Mouse (Mus musculus): ENCODE measurements around the gene Ccng1. TPM values are rescaled to one million over a fixed set of nuclear protein-coding genes. Genes with fewer than 3 reads are reported as not detected.
"Not testable (repeated sequence)": the region's sequence is repeated elsewhere in the genome, so short reads cannot be mapped to it uniquely, and the experiment has no call there.

Ccng1 gene
- polyA plus RNA-seq, 1 experiment from 2014 or later = 76.3 TPM

GRCm38 (mm10) chr11:40753836-40754235, 1.3 kb downstream of the Ccng1 start:
- WGBS = 42% methylated on average over 6 of the region's 6 CpGs
- H3K4me1 ChIP-seq = peaks cover 10% of the 10 kb centered on the region; the same call in 1 of the 2 replicates
- peaks cover 26% of the 10 kb centered on the region for H3K36me3 ChIP-seq
- H3K27ac ChIP-seq = peak overlapping the region; percentile 96; the same call in 1 of the 2 replicates
- no peak for DNase-seq (ENCODE audit: low spot score)
- H3K4me3 ChIP-seq = peak overlapping the region; percentile 87
- H3K9me3 ChIP-seq = no peaks in the 10 kb centered on the region
- H3K27me3 ChIP-seq (ENCODE audit: insufficient read depth, poor library complexity, severe bottlenecking) = no peaks in the 10 kb centered on the region

DNA sequence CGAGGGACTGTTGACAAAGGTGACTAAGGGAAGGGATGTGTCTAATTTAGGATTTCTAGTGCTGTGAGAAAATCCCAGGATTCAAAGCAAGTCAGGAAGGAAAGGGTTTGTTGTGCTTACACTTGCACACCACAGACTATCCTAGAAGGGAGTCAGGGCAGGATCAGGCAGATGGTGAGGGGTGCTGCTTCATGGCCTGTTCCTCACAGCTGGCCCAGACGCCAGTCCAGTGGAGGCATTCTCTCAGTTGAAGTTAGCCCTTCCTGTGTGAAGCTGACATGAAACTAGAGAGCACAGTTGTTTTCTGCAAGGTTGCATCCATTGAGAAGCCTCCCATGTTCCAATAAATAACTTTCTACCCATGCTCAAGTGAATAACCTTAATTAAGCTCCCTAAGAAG, 7.4 kb downstream of the Ccng1 start:
- 48% methylated on average over 2 of the region's 2 CpGs for WGBS
- DNase-seq (ENCODE audit: low spot score) = no peak

GRCm38 (mm10) chr11:40746361-40746760, 8.8 kb downstream of the Ccng1 start:
- H3K4me3 ChIP-seq = no peak overlapping the region
- H3K4me1 ChIP-seq = no peaks in the 10 kb centered on the region
- no peak for DNase-seq (ENCODE audit: low spot score)
- 87% methylated on average over 12 of the region's 12 CpGs for whole genome bisulfite sequencing
- peaks cover 25% of the 10 kb centered on the region for H3K36me3 ChIP-seq
- H3K9me3 ChIP-seq = no peaks in the 10 kb centered on the region
- no peak overlapping the region for H3K27ac ChIP-seq
- no peaks in the 10 kb centered on the region for H3K27me3 ChIP-seq (ENCODE audit: insufficient read depth, poor library complexity, severe bottlenecking)

More for the DNA sequence above, 7.4 kb downstream of the Ccng1 start:
- Histone ChIP-seq H3K36me3 (peaks cover 26% of the 10 kb centered on the region), H3K9me3 (no peaks in the 10 kb centered on the region), H3K27ac (no peak overlapping the region), H3K27me3 (ENCODE audit: insufficient read depth, poor library complexity, severe bottlenecking) (no peaks in the 10 kb centered on the region), H3K4me3 (no peak overlapping the region), H3K4me1 (no peaks in the 10 kb centered on the region)

GRCm38 (mm10) chr11:40744348-40744747, 10.8 kb downstream of the Ccng1 start:
- H3K4me1 ChIP-seq = no peaks in the 10 kb centered on the region
- no peaks in the 10 kb centered on the region for H3K27me3 ChIP-seq (ENCODE audit: insufficient read depth, poor library complexity, severe bottlenecking)
- no peaks in the 10 kb centered on the region for H3K9me3 ChIP-seq
- H3K36me3 ChIP-seq = peaks cover 22% of the 10 kb centered on the region; the same call in 1 of the 2 replicates
- DNase-seq (ENCODE audit: low spot score) = no peak
- no peak overlapping the region for H3K4me3 ChIP-seq
- WGBS = 82% methylated on average over 3 of the region's 3 CpGs
- H3K27ac ChIP-seq = no peak overlapping the region

GRCm38 (mm10) chr11:40741605-40742262, 13.4 kb downstream of the Ccng1 start:
- WGBS = 90% methylated on average over 12 of the region's 12 CpGs
- Histone ChIP-seq H3K9me3 (no peaks in the 10 kb centered on the region), H3K27me3 (ENCODE audit: insufficient read depth, poor library complexity, severe bottlenecking) (no peaks in the 10 kb centered on the region), H3K36me3 (peaks cover 45% of the 10 kb centered on the region), H3K4me3 (no peak overlapping the region), H3K27ac (no peak overlapping the region), H3K4me1 (no peaks in the 10 kb centered on the region)
- no peak for DNase-seq (ENCODE audit: low spot score)

DNA sequence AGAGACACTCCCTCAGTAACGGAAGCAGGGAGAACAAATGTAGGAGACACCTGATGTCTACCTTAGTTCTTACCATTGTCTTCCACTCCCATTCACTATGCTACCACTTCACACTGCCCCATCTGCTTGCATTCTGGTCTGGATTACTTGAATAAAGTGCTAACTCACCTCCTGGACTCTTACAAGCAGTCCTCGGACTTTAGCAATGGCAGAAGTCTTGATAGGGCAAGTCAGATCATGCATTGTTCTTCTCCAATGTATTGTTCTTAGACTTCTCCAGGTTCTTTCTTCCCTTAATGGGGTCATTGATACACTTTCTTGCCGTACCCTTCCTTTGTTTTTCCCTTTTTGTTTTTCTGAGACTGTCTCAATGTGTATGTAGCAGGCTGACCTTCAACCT, 17.7 kb downstream of the Ccng1 start:
- H3K36me3 ChIP-seq = peaks cover 53% of the 10 kb centered on the region

GRCm38 (mm10) chr11:40734251-40734752, 20.8 kb downstream of the Ccng1 start:
- DNase-seq (ENCODE audit: low spot score) = no peak
- Histone ChIP-seq H3K27ac (peak overlapping the region; percentile 94), H3K4me3 (peak overlapping the region; percentile 77), H3K4me1 (peaks cover 16% of the 10 kb centered on the region), H3K9me3 (no peaks in the 10 kb centered on the region), H3K27me3 (ENCODE audit: insufficient read depth, poor library complexity, severe bottlenecking) (no peaks in the 10 kb centered on the region), H3K36me3 (peaks cover 33% of the 10 kb centered on the region)
- 5% methylated on average over 11 of the region's 11 CpGs for WGBS

More for the DNA sequence above, 17.7 kb downstream of the Ccng1 start:
- Histone ChIP-seq H3K27me3 (ENCODE audit: insufficient read depth, poor library complexity, severe bottlenecking) (no peaks in the 10 kb centered on the region), H3K4me3 (no peak overlapping the region), H3K4me1 (peaks cover 7% of the 10 kb centered on the region; the same call in 1 of the 2 replicates), H3K27ac (no peak overlapping the region), H3K9me3 (no peaks in the 10 kb centered on the region)
- 89% methylated on average over 3 of the region's 3 CpGs for WGBS
- DNase-seq (ENCODE audit: low spot score) = no peak

- peaks cover 16% of the 10 kb centered on the region for H3K4me1 ChIP-seq
- DNase-seq (ENCODE audit: low spot score) = peak; percentile 98
- H3K27ac ChIP-seq = peak within 1 kb of the TSS; percentile 94
- H3K36me3 ChIP-seq = peaks cover 35% of the 10 kb centered on the region
- under 1% methylated on average over 52 of the region's 52 CpGs for WGBS
- peak within 1 kb of the TSS; percentile 77 for H3K4me3 ChIP-seq
- H3K27me3 ChIP-seq (ENCODE audit: insufficient read depth, poor library complexity, severe bottlenecking) = no peaks in the 10 kb centered on the region
- H3K9me3 ChIP-seq = no peaks in the 10 kb centered on the region
These were observed 21.6 kb downstream of the Ccng1 start, which contains the start of the genes Hmmr and Nudcd2 for GRCm38 (mm10) chr11:40733339-40734174. Gene Hmmr (minus strand): TSS chr11:40733422. Gene Nudcd2 (plus strand): TSS chr11:40733667.

DNA sequence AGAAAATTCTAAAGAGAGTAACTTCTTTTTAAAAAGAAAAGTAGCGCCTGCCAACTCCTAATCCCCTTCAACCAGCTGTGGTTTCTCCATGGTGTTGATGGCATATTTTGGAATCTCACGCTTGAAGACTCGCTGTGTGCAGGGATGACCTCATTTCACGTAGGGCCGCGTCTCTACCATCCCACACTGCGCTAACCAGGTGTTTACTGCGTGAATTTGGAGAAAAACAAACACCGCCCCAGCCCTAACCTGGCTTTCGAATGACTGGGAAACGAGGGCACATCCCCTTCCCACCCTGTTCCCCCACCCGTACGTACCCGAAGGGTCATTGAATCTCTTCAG, 22.1 kb downstream of the Ccng1 start:
- Histone ChIP-seq H3K36me3 (peaks cover 36% of the 10 kb centered on the region), H3K4me1 (peaks cover 16% of the 10 kb centered on the region), H3K27me3 (ENCODE audit: insufficient read depth, poor library complexity, severe bottlenecking) (no peaks in the 10 kb centered on the region), H3K9me3 (no peaks in the 10 kb centered on the region), H3K4me3 (peak overlapping the region; percentile 77), H3K27ac (peak overlapping the region; percentile 88)
- WGBS = 1% methylated on average over 14 of the region's 14 CpGs
- DNase-seq (ENCODE audit: low spot score) = no peak

GRCm38 (mm10) chr11:40718324-40718723, 36.8 kb downstream of the Ccng1 start:
- H3K27ac ChIP-seq = no peak overlapping the region
- H3K9me3 ChIP-seq = no peaks in the 10 kb centered on the region
- H3K27me3 ChIP-seq (ENCODE audit: insufficient read depth, poor library complexity, severe bottlenecking) = no peaks in the 10 kb centered on the region
- H3K4me1 ChIP-seq = no peaks in the 10 kb centered on the region
- DNase-seq (ENCODE audit: low spot score) = no peak
- H3K4me3 ChIP-seq = no peak overlapping the region
- H3K36me3 ChIP-seq = peaks cover 95% of the 10 kb centered on the region

- no peak overlapping the region for H3K4me3 ChIP-seq
- H3K36me3 ChIP-seq = peaks cover 92% of the 10 kb centered on the region
- 93% methylated on average over 5 of the region's 5 CpGs for WGBS
- H3K27ac ChIP-seq = no peak overlapping the region
- H3K4me1 ChIP-seq = no peaks in the 10 kb centered on the region
- no peaks in the 10 kb centered on the region for H3K27me3 ChIP-seq (ENCODE audit: insufficient read depth, poor library complexity, severe bottlenecking)
- no peak for DNase-seq (ENCODE audit: low spot score)
- no peaks in the 10 kb centered on the region for H3K9me3 ChIP-seq
These were observed 39.6 kb downstream of the Ccng1 start for GRCm38 (mm10) chr11:40715524-40715923.

DNA sequence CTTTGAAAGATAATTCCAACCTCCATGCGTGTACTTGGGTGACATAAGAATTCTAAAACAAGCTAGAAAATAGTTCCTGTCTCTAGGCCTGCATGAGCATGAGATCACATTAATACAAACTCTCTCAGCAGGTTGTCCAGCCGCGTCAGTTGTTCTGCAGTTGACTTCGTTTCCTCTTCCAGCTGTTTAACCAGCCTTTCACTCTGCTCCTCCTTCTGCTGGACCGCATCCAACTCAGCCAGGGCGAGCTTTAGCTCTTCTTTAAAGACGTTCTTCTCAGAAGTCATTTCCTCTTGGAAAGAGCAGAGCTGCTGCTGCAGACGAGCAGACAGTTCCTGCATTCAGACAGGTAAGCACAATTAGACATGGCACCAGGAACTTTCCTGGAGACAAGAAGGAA, 41.3 kb downstream of the Ccng1 start:
- H3K27me3 ChIP-seq (ENCODE audit: insufficient read depth, poor library complexity, severe bottlenecking) = no peaks in the 10 kb centered on the region
- H3K27ac ChIP-seq = no peak overlapping the region
- H3K9me3 ChIP-seq = no peaks in the 10 kb centered on the region
- H3K4me1 ChIP-seq = no peaks in the 10 kb centered on the region
- no peak overlapping the region for H3K4me3 ChIP-seq
- DNase-seq (ENCODE audit: low spot score) = no peak
- WGBS = 92% methylated on average over 8 of the region's 8 CpGs
- H3K36me3 ChIP-seq = peaks cover 91% of the 10 kb centered on the region

DNA sequence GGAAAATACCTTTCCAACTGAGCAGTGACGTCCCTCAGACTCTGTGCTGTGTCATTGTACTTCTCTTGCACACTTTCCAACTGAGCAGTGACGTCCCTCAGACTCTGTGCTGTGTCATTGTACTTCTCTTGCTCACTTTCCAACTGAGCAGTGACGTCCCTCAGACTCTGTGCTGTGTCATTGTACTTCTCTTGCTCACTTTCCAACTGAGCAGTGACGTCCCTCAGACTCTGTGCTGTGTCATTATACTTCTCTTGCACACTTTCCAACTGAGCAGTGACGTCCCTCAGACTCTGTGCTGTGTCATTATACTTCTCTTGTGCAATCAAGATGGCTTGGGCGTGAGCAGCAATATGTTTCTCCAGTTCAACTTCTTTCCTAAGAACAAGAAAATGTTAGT, 45.2 kb downstream of the Ccng1 start:
- H3K27ac ChIP-seq = not testable (repeated sequence)

More for the DNA sequence above, 45.2 kb downstream of the Ccng1 start:
- 84% methylated on average over 6 of the region's 6 CpGs for WGBS
- DNase-seq (ENCODE audit: low spot score); H3K4me3 ChIP-seq; H3K27me3 ChIP-seq (ENCODE audit: insufficient read depth, poor library complexity, severe bottlenecking); H3K4me1 ChIP-seq; H3K9me3 ChIP-seq: not testable (repeated sequence)
- peaks cover 91% of the 10 kb centered on the region for H3K36me3 ChIP-seq

Measured in heart, embryonic 10.5 days (tissue).